Mouse (Mus musculus) T-helper 1 cell (primary cell): ENCODE results near the gene Ppp1cc.

Experiments
- in situ Hi-C: fragments of 300-600 bp; cut with MboI, MseI; formaldehyde crosslinking; loops from one replicate; pipeline ENCODE4 v1.15.1; 2025; ENCODE audit warnings: high pct_unique_total_duplicates

Ppp1cc gene

GRCm38 (mm10) chr5:122157827-122158381, at the start of gene Ppp1cc:
Gene Ppp1cc, plus strand, starts transcription at chr5:122158278.
- in situ Hi-C loops: no loop called here

GRCm38 (mm10) chr5:122109325-122110060, 48.6 kb upstream of the Ppp1cc start:
- in situ Hi-C loops: no loop called here

- in situ Hi-C loops: no loop called here
These were observed 47.5 kb upstream of the Ppp1cc start for GRCm38 (mm10) chr5:122110625-122111024.

- in situ Hi-C loops: no loop called here
These were observed 46.8 kb upstream of the Ppp1cc start for GRCm38 (mm10) chr5:122111091-122111932.

GRCm38 (mm10) chr5:122111933-122112248, 46.2 kb upstream of the Ppp1cc start:
- in situ Hi-C loops: no loop called here

DNA sequence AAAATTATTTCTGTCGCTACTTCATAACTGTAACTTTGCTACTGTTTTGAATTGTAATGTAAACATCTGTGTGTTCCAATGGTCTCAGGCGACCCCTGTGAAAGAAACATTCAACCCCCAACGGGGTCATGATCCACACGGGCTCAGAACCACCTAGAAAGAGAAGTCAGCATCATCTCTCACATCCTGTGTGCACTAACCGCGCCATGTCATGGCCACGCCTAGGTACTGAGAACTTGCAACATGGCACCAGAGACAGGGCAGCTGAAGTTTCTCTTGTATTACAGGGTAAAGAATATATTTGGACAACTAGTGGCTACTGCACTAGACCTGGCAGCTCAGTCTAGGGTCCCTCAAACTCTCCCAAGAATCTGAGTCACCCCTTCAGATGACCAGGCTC, 44.6 kb upstream of the Ppp1cc start:
- in situ Hi-C loops: no loop called here

DNA sequence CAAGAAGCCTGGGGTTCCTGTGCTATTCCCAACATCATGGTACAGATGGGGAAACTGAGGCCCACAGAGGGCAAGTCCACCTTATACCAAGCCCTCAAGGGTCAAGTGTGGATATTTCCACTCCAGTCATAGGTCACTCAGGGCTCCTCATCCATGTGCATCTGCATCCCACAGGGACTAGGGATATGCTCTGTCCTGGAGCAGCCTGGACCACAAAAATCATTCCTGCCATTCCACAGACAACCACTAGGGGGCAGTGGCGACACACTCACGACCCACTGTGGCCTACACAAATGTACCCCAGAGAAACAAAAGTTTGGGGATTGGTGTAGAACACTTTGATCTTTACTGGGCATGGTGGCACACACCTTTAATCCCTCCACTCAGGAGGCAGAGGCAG, 43.9 kb upstream of the Ppp1cc start:
- in situ Hi-C loops: no loop called here

GRCm38 (mm10) chr5:122115266-122115763, 42.8 kb upstream of the Ppp1cc start:
- in situ Hi-C loops: no loop called here

DNA sequence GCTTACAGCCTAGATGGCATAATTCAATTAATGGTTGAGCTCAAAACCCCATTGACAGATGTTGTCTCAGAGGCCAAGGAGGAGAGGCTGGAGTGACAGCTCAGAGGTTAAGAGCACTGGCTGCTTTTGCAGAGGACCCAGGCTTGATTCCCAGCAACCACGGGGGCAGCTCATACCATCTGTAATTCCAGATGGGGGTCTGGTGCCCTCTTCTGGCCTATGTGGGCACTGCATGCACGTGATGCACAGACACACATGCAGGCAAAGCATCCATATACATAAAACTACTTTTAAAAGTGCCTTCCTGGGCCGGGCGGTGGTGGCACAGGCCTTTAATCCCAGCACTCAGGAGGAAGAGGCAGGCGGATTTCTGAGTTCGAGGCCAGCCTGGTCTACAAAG, 41.8 kb upstream of the Ppp1cc start:
- in situ Hi-C loops: no loop called here

GRCm38 (mm10) chr5:122125211-122125760, 32.8 kb upstream of the Ppp1cc start:
- in situ Hi-C loops: no loop called here

DNA sequence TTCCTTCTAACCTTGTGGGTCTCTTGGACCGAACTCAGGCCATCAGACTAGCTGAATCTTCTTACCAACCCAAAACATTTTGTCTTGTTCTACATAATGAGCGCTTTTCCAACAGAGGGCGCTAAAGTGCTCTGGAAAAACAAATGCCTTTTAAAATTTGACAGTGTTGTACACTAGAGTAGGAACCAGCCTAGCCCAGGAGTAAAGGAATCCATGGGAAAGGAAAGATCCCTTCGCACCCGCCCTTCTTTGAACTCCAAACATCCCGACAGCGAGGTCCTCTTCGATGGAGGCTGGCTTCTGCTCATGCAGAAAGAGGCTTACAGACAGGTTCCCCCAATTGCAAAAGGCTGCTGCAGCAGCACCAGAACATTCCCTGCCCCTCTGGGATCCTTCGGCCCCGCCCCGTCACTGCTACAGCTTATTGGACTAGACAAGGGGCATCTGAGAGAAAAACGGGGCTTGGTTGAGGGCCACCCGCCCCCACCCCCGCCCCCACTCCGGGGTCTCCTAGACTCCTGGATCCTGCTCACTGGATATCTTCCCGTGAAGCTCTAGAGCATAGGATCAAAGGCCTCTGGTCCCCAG, 28.9 kb upstream of the Ppp1cc start:
- in situ Hi-C loops: no loop called here

GRCm38 (mm10) chr5:122130341-122130998, 27.6 kb upstream of the Ppp1cc start:
- in situ Hi-C loops: no loop called here

DNA sequence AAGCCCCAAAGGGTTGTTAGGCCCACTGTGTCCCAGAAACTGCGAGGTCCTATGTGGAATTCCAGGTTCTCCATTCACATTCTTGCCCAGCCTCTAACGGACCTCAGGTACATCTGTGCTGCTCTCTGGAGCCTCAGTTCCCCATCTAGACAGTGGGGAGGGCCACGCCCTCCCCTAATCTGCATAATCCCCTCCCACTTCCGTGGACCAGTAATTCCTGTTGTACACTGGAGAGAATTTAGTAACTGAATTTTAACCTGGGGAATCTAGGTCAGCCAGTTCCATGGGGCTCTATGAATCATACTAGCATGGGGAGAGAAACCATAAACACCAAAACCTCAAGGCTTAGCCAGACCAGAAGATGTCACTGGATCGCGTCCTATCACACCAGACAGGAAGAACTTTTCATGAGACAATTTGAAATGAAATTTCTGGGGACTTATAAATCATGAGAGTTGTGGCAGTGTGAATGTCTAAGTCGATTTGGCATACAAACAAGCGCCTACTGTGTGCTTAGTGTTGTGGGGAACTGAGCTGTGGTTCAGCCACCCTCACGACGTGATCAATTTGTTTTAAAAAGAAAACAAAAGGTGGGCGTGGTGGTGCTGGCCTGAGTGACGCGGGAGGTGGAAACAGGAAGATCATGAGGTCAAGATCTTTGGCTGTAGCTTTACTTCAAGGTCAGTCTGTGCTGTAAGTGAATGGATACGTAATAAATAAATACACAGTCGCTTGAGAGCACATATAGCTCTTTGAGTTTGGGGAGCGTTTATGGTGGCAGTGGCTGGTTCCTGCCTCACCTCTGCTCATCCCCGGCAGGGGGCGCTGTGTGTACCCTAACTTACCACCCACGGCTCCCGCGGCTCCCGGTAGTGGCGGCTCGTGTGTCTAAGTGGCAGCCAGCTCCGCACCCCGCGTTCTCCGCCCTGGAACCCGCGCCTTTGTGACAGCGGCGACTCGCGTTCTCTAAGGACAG, 26.7 kb upstream of the Ppp1cc start:
- in situ Hi-C loops: no loop called here

GRCm38 (mm10) chr5:122132167-122133049, 25.7 kb upstream of the Ppp1cc start:
- in situ Hi-C loops: no loop called here

GRCm38 (mm10) chr5:122133050-122133389, 25.1 kb upstream of the Ppp1cc start:
- in situ Hi-C loops: no loop called here

- in situ Hi-C loops: no loop called here
These were observed 23.4 kb upstream of the Ppp1cc start for GRCm38 (mm10) chr5:122134395-122135289.

GRCm38 (mm10) chr5:122135290-122135882, 22.7 kb upstream of the Ppp1cc start:
- in situ Hi-C loops: no loop called here
